14 mouse cellular contexts compared by ENCODE assay signal in genomic region chr7:67355870-67356269, GRCm38 (mm10). TPM values are rescaled to one million over a fixed set of nuclear protein-coding genes. Genes with fewer than 3 reads are reported as not detected.
DNase-seq lines count a peak whose midpoint lies in the region; TF ChIP-seq lines count a peak whose summit lies in the region.
"Had no signal": no experiment of that assay in that cellular context is flagged by ENCODE, and none has a peak within 500 bp of the region (broad histone marks: within the 10 kb centered on the region; RNA-seq: fewer than 3 reads in every experiment).

No protein-coding gene starts in this region.

- H3K36me3 ChIP-seq in kidney, adult 2 months (ENCODE audit: control insufficient read depth, insufficient read depth, low read length), result no peaks in the 10 kb centered on the region

- H3K4me3 ChIP-seq in kidney, adult 2 months (ENCODE audit: insufficient read depth, low read depth, low read length), result no peak overlapping the region
- H3K4me3 ChIP-seq in bone marrow, adult 2 months (replicated peaks; ENCODE audit: control insufficient read depth, low read depth, low read length), result no peak overlapping the region
- H3K4me3 ChIP-seq: heart, embryonic 10.5 days; hindbrain, embryonic 10.5 days had no signal

- 95% methylated on average over 5 of the region's 5 CpGs for WGBS in kidney, adult 2 months
- 74% methylated on average over 5 of the region's 5 CpGs for WGBS in bone marrow, adult 2 months

- H3K27ac ChIP-seq in kidney, adult 2 months (ENCODE audit: insufficient read depth, low read depth, low read length), result no peak overlapping the region
- H3K27ac ChIP-seq in bone marrow, adult 2 months (ENCODE audit: control insufficient read depth, insufficient read depth, low read depth, low read length, poor library complexity), result no peak overlapping the region
- H3K27ac ChIP-seq: heart, embryonic 10.5 days; hindbrain, embryonic 10.5 days had no signal

- H3K27me3 ChIP-seq in kidney, adult 2 months (replicated peaks; ENCODE audit: control insufficient read depth, insufficient read depth, low read length), result no peaks in the 10 kb centered on the region

- no peak for TF ChIP-seq POLR2A in kidney, adult 2 months (IDR thresholded peaks at IDR 0.05; ENCODE audit: low read depth, low read length)
- TF ChIP-seq POLR2A in bone marrow, adult 2 months (IDR thresholded peaks at IDR 0.05; ENCODE audit: borderline replicate concordance, control insufficient read depth, low read depth, low read length), result no peak

- DNase-seq in kidney, adult 2 months, result no peak
- DNase-seq in kidney, adult 11 months, result no peak
- peak; percentile 23 for DNase-seq in thymus, postnatal 0 days (ENCODE audit: low spot score)
- DNase-seq in thymus, postnatal 25 days, result no peak
- DNase-seq in adipocyte (ENCODE audit: low spot score), result no peak
- no peak for DNase-seq in spleen, postnatal 14 days (ENCODE audit: low spot score in 2 of 2)
- DNase-seq: adrenal gland, postnatal 10 days; cerebellum, adult 18-20 months; layer of hippocampus, adult 9-11 months; left cerebral cortex, postnatal 4 days; right cerebral cortex, postnatal 4 days had no signal

- peak; percentile 30; the same call in 1 of the 2 replicates for TF ChIP-seq CTCF in kidney, adult 2 months (conservative IDR thresholded peaks at IDR 0.05; ENCODE audit: insufficient read depth, insufficient read length, low read depth, low read length)
- peak; percentile 43; the same call in 1 of the 2 replicates for TF ChIP-seq CTCF in bone marrow, adult 2 months (IDR thresholded peaks at IDR 0.05; ENCODE audit: control insufficient read depth, insufficient read depth, low read length)

- H3K4me1 ChIP-seq in kidney, adult 2 months (ENCODE audit: control insufficient read depth, insufficient read depth, low read length), result peaks cover 4% of the 10 kb centered on the region; the same call in 1 of the 2 replicates
- no peaks in the 10 kb centered on the region; the same call in 1 of the 2 replicates for H3K4me1 ChIP-seq in bone marrow, adult 2 months (ENCODE audit: control insufficient read depth, insufficient read depth, low read length)
- H3K4me1 ChIP-seq: hindbrain, embryonic 10.5 days had no signal

RNA-seq across cellular contexts. Expression of gene Mef2a, which starts 16.8 kb away (rescaled TPM):
- 21.2 and 22.2 TPM in 2 replicates for polyA plus RNA-seq in kidney, adult 2 months (2012; rRNA removed)
- 62.3 and 64.9 TPM in 2 replicates for polyA plus RNA-seq in thymus, postnatal 0 days (2015; fragmentation: Nextera tagmentation; extraction: Ambion mirVana)
- polyA plus RNA-seq in bone marrow, adult 2 months (2011; ENCODE audit: insufficient read depth, insufficient read length, low replicate concordance, missing spikeins), result 8.4 and 17.2 TPM in 2 replicates
